Mouse (Mus musculus) midbrain, postnatal 0 days (tissue): ENCODE results near the gene Med23. TPM values are rescaled to one million over a fixed set of nuclear protein-coding genes. Genes with fewer than 3 reads are reported as not detected.

ENCODE experiments used
- ATAC-seq: fragments of 200-750 bp; cut with Nextera tagmentation; 2 replicates; pipeline ENCODE4 v1.8.0; 2017; ENCODE audit warnings: moderate number of reproducible peaks, mild to moderate bottlenecking, moderate TSS enrichment, moderate library complexity; ENCODE audit not compliant: low FRiP score
- DNase-seq: peaks from one replicate; pipeline ENCODE4 v3.0.0-alpha.2; 2015; ENCODE audit warnings: low spot score
- H3K27ac ChIP-seq: fragments of 300-500 bp; sonication (generic); 2 replicates; pipeline ENCODE4 v1.5.1; 2014; ENCODE audit warnings: low read depth, mild to moderate bottlenecking, low read length, mixed read lengths
- H3K27me3 ChIP-seq: fragments of 300-500 bp; sonication (generic); 2 replicates; pipeline ENCODE4 v1.6.1; 2014; ENCODE audit warnings: low read length, control low read depth, mixed read lengths; ENCODE audit not compliant: insufficient read depth
- H3K36me3 ChIP-seq: fragments of 300-500 bp; sonication (generic); 2 replicates; pipeline ENCODE4 v1.6.1; 2014; ENCODE audit warnings: low read length, control low read depth, mixed read lengths; ENCODE audit not compliant: insufficient read depth
- H3K4me1 ChIP-seq: fragments of 300-500 bp; sonication (generic); 2 replicates; pipeline ENCODE4 v1.6.1; 2014; ENCODE audit warnings: mild to moderate bottlenecking, control low read depth, antibody characterized with exemption, low read length, mixed read lengths; ENCODE audit not compliant: insufficient read depth
- H3K4me2 ChIP-seq: fragments of 300-500 bp; sonication (generic); 2 replicates; pipeline ENCODE4 v1.6.1; 2014; ENCODE audit warnings: low read depth, mild to moderate bottlenecking, low read length, mixed read lengths; ENCODE audit not compliant: poor library complexity, severe bottlenecking
- H3K4me3 ChIP-seq: fragments of 300-500 bp; sonication (generic); 2 replicates; pipeline ENCODE4 v1.5.1; 2014; ENCODE audit warnings: low read depth, mild to moderate bottlenecking, low read length, moderate library complexity
- H3K9ac ChIP-seq: fragments of 300-500 bp; sonication (generic); replicated peaks from 2 replicates; pipeline ENCODE4 v1.6.1; 2014; ENCODE audit warnings: mild to moderate bottlenecking, low read length, moderate library complexity, mixed read lengths; ENCODE audit not compliant: poor library complexity, severe bottlenecking
- H3K9me3 ChIP-seq: fragments of 300-500 bp; sonication (generic); 2 replicates; pipeline ENCODE4 v1.6.1; 2016; ENCODE audit warnings: low read length, control low read depth
- CTCF ChIP-seq: IDR thresholded peaks from 2 replicates; pipeline ENCODE4 v1.5.1; 2016; ENCODE audit warnings: antibody characterized with exemption, mild to moderate bottlenecking
- WGBS: fragments of 180-500 bp; shearing (Covaris S2); extraction: QIAGEN DNeasy Blood & Tissue Kit; methylation state at CpG from one replicate; pipeline ENCODE4 v1.1.7; 2014; 5-methylcytosine and 5-hydroxymethylcytosine counted together
- polyA plus RNA-seq: library from polyadenylated mRNA; unstranded; fragments of >200 nt; fragmentation: Nextera tagmentation; extraction: Ambion mirVana; gene quantifications from 2 replicates; pipeline ENCODE4 v1.2.1, GENCODE M21; 2015
- total RNA-seq: library from RNA; depleted of rRNA; stranded (reverse); fragments of >200 nt; gene quantifications from 2 replicates; pipeline ENCODE4 v1.2.3, GENCODE M21; 2014

Gene Med23
- total and polyA plus RNA-seq, 2 experiments from 2014 or later = 19.0 to 40.3 TPM

DNA sequence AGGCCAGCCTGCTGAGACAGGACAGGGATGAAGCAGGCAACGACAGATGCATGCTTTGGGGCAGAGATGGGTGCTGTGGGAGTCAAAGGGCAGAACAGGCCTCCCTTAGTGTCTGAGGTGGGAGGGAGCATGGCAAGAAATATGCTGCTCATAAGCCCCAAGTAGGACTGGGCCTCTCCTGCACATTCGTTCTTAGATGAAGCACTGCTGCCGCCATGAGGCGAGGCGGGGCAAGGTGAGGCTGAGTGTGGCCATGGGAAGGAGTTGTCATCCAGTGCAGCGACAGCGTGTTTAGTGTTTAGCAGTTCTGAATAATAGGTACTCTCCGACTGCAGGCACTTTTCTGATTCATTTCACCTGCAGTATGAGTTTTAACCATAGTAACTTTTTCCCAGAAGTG is 26.1 kb downstream of the Med23 start:
- Histone ChIP-seq H3K9me3 (no peaks in the 10 kb centered on the region), H3K36me3 (peaks cover 57% of the 10 kb centered on the region), H3K4me2 (no peak overlapping the region), H3K27me3 (no peaks in the 10 kb centered on the region), H3K27ac (no peak overlapping the region), H3K4me3 (no peak overlapping the region), H3K9ac (no peak overlapping the region), H3K4me1 (no peaks in the 10 kb centered on the region)
- ATAC-seq (no peak), DNase-seq (no peak)
- WGBS = 88% methylated on average over 8 of the region's 8 CpGs
- peak; percentile 18; the same call in 1 of the 2 replicates for TF ChIP-seq CTCF

- Histone ChIP-seq H3K4me2 (no peak overlapping the region), H3K27me3 (no peaks in the 10 kb centered on the region), H3K9ac (no peak overlapping the region), H3K36me3 (peaks cover 69% of the 10 kb centered on the region), H3K4me1 (no peaks in the 10 kb centered on the region), H3K4me3 (no peak overlapping the region), H3K27ac (no peak overlapping the region), H3K9me3 (no peaks in the 10 kb centered on the region)
- no peak for DNase-seq
- no peak for ATAC-seq
- 96% methylated on average over 10 of the region's 10 CpGs for WGBS
- no peak for TF ChIP-seq CTCF
Observed at GRCm38 (mm10) chr10:24905627-24906026, 35.8 kb downstream of the Med23 start.

DNA sequence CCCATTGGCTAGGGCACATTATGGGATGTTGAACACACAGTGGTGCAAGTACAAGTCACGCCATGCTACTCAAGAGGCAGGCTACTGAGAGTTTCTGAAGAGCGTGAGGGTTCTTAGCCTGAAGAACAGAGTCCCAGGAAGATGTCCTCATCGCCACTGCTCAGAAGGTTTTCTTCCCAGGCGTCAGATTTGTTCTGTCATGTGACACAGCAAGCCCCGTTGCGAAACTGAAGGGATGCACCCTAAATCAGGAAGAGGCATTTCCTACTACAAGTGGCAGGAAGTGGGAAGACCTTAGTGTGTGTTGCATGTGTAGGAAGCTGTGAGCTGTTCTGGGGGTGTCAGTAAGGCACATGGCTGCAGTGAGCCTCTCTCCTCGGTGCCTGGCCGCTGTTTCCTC is 41.4 kb downstream of the Med23 start:
- H3K27me3 ChIP-seq = no peaks in the 10 kb centered on the region
- no peaks in the 10 kb centered on the region for H3K4me1 ChIP-seq
- H3K9ac ChIP-seq = no peak overlapping the region
- 94% methylated on average over 8 of the region's 8 CpGs for WGBS
- no peak for TF ChIP-seq CTCF
- peaks cover 75% of the 10 kb centered on the region for H3K36me3 ChIP-seq
- no peak overlapping the region for H3K4me2 ChIP-seq
- DNase-seq (no peak), ATAC-seq (no peak)
- H3K4me3 ChIP-seq = no peak overlapping the region
- H3K27ac ChIP-seq = no peak overlapping the region
- no peaks in the 10 kb centered on the region for H3K9me3 ChIP-seq

- no peak for TF ChIP-seq CTCF
- 88% methylated on average over 14 of the region's 14 CpGs for WGBS
- H3K27me3 ChIP-seq = no peaks in the 10 kb centered on the region
- H3K36me3 ChIP-seq = peaks cover 69% of the 10 kb centered on the region
- H3K9me3 ChIP-seq = no peaks in the 10 kb centered on the region
- H3K9ac ChIP-seq = no peak overlapping the region
- no peak for ATAC-seq
- H3K27ac ChIP-seq = no peak overlapping the region
- no peak overlapping the region for H3K4me3 ChIP-seq
- H3K4me2 ChIP-seq = no peak overlapping the region
- H3K4me1 ChIP-seq = no peaks in the 10 kb centered on the region
- DNase-seq = no peak
Observed at GRCm38 (mm10) chr10:24912576-24912975, 42.8 kb downstream of the Med23 start.

GRCm38 (mm10) chr10:24915486-24915885 is 45.7 kb downstream of the Med23 start:
- 91% methylated on average over 6 of the region's 6 CpGs for WGBS
- H3K4me1 ChIP-seq = no peaks in the 10 kb centered on the region
- no peak overlapping the region for H3K9ac ChIP-seq
- H3K4me2 ChIP-seq = no peak overlapping the region
- H3K36me3 ChIP-seq = peaks cover 45% of the 10 kb centered on the region
- no peak for TF ChIP-seq CTCF
- H3K4me3 ChIP-seq = no peak overlapping the region
- DNase-seq = no peak
- H3K9me3 ChIP-seq = no peaks in the 10 kb centered on the region
- no peaks in the 10 kb centered on the region for H3K27me3 ChIP-seq
- H3K27ac ChIP-seq = no peak overlapping the region
- no peak for ATAC-seq

DNA sequence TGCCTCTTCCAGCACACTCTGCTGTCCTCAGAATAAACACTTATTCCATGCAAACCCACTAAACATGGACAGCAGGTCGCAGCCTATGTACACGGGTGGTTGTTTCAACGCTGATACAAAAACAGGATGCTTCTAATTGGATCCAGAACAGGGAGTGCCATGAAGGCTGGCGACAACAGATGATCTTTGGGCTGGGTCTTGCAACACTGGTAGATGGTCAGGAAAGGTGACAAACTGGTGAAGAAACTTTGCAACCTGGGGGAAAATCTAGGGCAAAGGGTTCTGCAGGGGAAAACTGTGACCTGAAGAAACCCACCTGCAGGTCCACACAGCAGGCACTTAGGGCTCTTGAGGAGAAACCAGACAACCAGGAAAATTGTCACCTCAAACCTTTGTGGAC is 53.2 kb downstream of the Med23 start:
- no peak for DNase-seq
- Histone ChIP-seq H3K36me3 (no peaks in the 10 kb centered on the region), H3K9ac (no peak overlapping the region), H3K4me1 (no peaks in the 10 kb centered on the region), H3K4me2 (no peak overlapping the region), H3K4me3 (no peak overlapping the region), H3K27ac (no peak overlapping the region), H3K27me3 (no peaks in the 10 kb centered on the region), H3K9me3 (no peaks in the 10 kb centered on the region)
- TF ChIP-seq CTCF = no peak
- 89% methylated on average over 4 of the region's 4 CpGs for WGBS
- ATAC-seq = no peak
